Mouse (Mus musculus): ENCODE results near the gene Kcnq5.

- TF ChIP-seq GATA1 (IDR thresholded peaks at IDR 0.05; ENCODE audit: low read length) (no peak), TAL1 (IDR thresholded peaks at IDR 0.05; ENCODE audit: low read length) (no peak)
Measured at GRCm38 (mm10) chr1:21650820-21651219, 310.9 kb downstream of the Kcnq5 start.

Measured in erythroblast, embryonic 14.5 days (primary cell).